Mouse (Mus musculus) cerebellum, postnatal 10 days (tissue): ENCODE data around the gene Dcst1.
A peak's percentile ranks its signal among the peaks of the same experiment; 100 is the strongest.

Experiments used
- DNase-seq, 2 experiments: peaks; one replicate each; pipeline ENCODE4 v3.0.0; 2021; ENCODE audit warnings: mixed read lengths in 2 of 2

The Dcst1 gene

GRCm38 (mm10) chr3:89365153-89365485 is at the start of gene Dcst1:
Dcst1 (minus strand) TSS chr3:89365253.
- DNase-seq: no peak

- peak; percentile 98 to 99 for DNase-seq
Measured at GRCm38 (mm10) chr3:89411490-89412393, 46.7 kb upstream of the Dcst1 start, which contains the start of gene Flad1. Flad1 (minus strand) TSS chr3:89411870.

- DNase-seq: no peak
Measured at GRCm38 (mm10) chr3:89410864-89411263, 45.8 kb upstream of the Dcst1 start.

GRCm38 (mm10) chr3:89409701-89410100 is 44.6 kb upstream of the Dcst1 start:
- no peak for DNase-seq

- no peak for DNase-seq
Measured at GRCm38 (mm10) chr3:89408448-89408847, 43.4 kb upstream of the Dcst1 start.

GRCm38 (mm10) chr3:89406887-89407286 is 41.8 kb upstream of the Dcst1 start:
- DNase-seq: no peak

- no peak for DNase-seq
Measured at GRCm38 (mm10) chr3:89402693-89403092, 37.6 kb upstream of the Dcst1 start, which contains the start of gene Lenep. Lenep (minus strand) TSS chr3:89402793.

GRCm38 (mm10) chr3:89401329-89401728 is 36.3 kb upstream of the Dcst1 start:
- DNase-seq: no peak

- no peak for DNase-seq
Measured at GRCm38 (mm10) chr3:89396654-89397005, 31.6 kb upstream of the Dcst1 start.

- peak; percentile 80 to 81 for DNase-seq
Measured at GRCm38 (mm10) chr3:89395806-89396653, 31.0 kb upstream of the Dcst1 start.

- DNase-seq: peak in 1 of 2 experiments; percentile 37
Measured at GRCm38 (mm10) chr3:89395419-89395805, 30.4 kb upstream of the Dcst1 start.

GRCm38 (mm10) chr3:89394894-89395256 is 29.8 kb upstream of the Dcst1 start:
- DNase-seq: peak; percentile 92 to 94

GRCm38 (mm10) chr3:89394006-89394893 is 29.2 kb upstream of the Dcst1 start, which contains the start of gene Zbtb7b:
Zbtb7b (minus strand) TSS chr3:89394776.
- DNase-seq: peak; percentile 90 to 91

- DNase-seq: peak; percentile 99
Measured at GRCm38 (mm10) chr3:89393605-89394004, 28.6 kb upstream of the Dcst1 start.

GRCm38 (mm10) chr3:89392871-89393311 is 27.8 kb upstream of the Dcst1 start:
- DNase-seq: peak; percentile 64 to 65

GRCm38 (mm10) chr3:89391663-89392511 is 26.8 kb upstream of the Dcst1 start:
- peak; percentile 62 to 72 for DNase-seq

GRCm38 (mm10) chr3:89390699-89391662 is 25.9 kb upstream of the Dcst1 start:
- peak; percentile 53 to 63 for DNase-seq

- DNase-seq: peak; percentile 56 to 62
Measured at GRCm38 (mm10) chr3:89390111-89390515, 25.1 kb upstream of the Dcst1 start.

GRCm38 (mm10) chr3:89388901-89389740 is 24.1 kb upstream of the Dcst1 start:
- peak in 1 of 2 experiments; percentile 45 for DNase-seq
